Mouse (Mus musculus): ENCODE measurements around the gene Krtap14.

DNA sequence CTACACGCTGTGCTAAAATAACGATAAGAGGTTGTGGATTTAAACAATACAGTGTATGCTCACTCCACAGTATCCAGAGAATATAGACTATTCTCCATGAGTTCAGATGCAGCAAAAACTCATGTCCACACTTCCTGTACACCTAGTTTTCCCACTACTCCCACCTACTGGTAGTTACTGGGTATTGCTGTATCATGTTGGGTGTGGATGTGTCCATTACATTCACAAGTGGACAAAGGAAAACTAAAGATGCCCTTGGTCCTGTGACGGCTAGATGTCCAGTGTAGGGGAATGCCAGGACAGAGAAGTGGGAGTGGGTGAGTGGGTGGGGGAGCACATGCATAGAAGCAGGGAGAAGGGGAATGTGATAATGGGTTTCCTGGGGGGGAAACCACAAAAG is 2.2 kb downstream of the Krtap14 start:
- no peak for TF ChIP-seq POLR2A (IDR thresholded peaks at IDR 0.05; ENCODE audit: borderline replicate concordance, insufficient read depth, low read length)
- peak; percentile 37; the same call in 1 of the 2 replicates for TF ChIP-seq CTCF (IDR thresholded peaks at IDR 0.05; ENCODE audit: borderline replicate concordance, insufficient read depth, low read depth, low read length)
